Mouse (Mus musculus) forebrain, embryonic 14.5 days (tissue): ENCODE measurements at regions not wholly inside any gene's neighbourhood (a gene's known extent, or its start where the extent isn't known, plus 50 kb on each side); places are given as distances from the start of the nearest gene placed in this dataset.

ENCODE experiments used
- ATAC-seq: fragments of 200-750 bp; cut with Nextera tagmentation; 2 replicates; pipeline ENCODE4 v1.8.0; 2017; ENCODE audit warnings: mild to moderate bottlenecking, moderate library complexity
- DNase-seq: peaks from one replicate; pipeline ENCODE4 v3.0.0-alpha.2; 2015; ENCODE audit warnings: low spot score
- H3K27ac ChIP-seq: fragments of 300-500 bp; sonication (generic); 2 replicates; pipeline ENCODE4 v1.5.1; 2014; ENCODE audit warnings: low read depth, mild to moderate bottlenecking, control low read depth, low read length, moderate library complexity
- H3K27me3 ChIP-seq: fragments of 300-500 bp; sonication (generic); replicated peaks from 2 replicates; pipeline ENCODE4 v1.6.1; 2014; ENCODE audit warnings: low read length, control low read depth, mixed read lengths; ENCODE audit not compliant: control insufficient read depth, insufficient read depth
- H3K36me3 ChIP-seq: fragments of 300-500 bp; sonication (generic); 2 replicates; pipeline ENCODE4 v1.6.1; 2014; ENCODE audit warnings: low read length, control low read depth; ENCODE audit not compliant: control insufficient read depth, insufficient read depth
- H3K4me1 ChIP-seq: fragments of 300-500 bp; sonication (generic); 2 replicates; pipeline ENCODE4 v1.6.1; 2014; ENCODE audit warnings: antibody characterized with exemption, low read length, control low read depth; ENCODE audit not compliant: control insufficient read depth, insufficient read depth
- H3K4me2 ChIP-seq: fragments of 300-500 bp; sonication (generic); 2 replicates; pipeline ENCODE4 v1.6.1; 2014; ENCODE audit warnings: mild to moderate bottlenecking, control low read depth, low read length
- H3K4me3 ChIP-seq: fragments of 300-500 bp; sonication (generic); 2 replicates; pipeline ENCODE4 v1.5.1; 2014; ENCODE audit warnings: low read depth, low read length, control low read depth
- H3K9ac ChIP-seq: fragments of 300-500 bp; sonication (generic); 2 replicates; pipeline ENCODE4 v1.6.1; 2014; ENCODE audit warnings: mild to moderate bottlenecking, low read length, control low read depth, moderate library complexity
- H3K9me3 ChIP-seq: fragments of 300-500 bp; sonication (generic); replicated peaks from 2 replicates; pipeline ENCODE4 v1.6.1; 2016; ENCODE audit warnings: low read length, control low read depth, mixed read lengths; ENCODE audit not compliant: control insufficient read depth
- WGBS: fragments of 180-500 bp; shearing (Covaris S2); extraction: QIAGEN DNeasy Blood & Tissue Kit; methylation state at CpG from one replicate; pipeline ENCODE4 v1.1.7; 2014; 5-methylcytosine and 5-hydroxymethylcytosine counted together

DNA sequence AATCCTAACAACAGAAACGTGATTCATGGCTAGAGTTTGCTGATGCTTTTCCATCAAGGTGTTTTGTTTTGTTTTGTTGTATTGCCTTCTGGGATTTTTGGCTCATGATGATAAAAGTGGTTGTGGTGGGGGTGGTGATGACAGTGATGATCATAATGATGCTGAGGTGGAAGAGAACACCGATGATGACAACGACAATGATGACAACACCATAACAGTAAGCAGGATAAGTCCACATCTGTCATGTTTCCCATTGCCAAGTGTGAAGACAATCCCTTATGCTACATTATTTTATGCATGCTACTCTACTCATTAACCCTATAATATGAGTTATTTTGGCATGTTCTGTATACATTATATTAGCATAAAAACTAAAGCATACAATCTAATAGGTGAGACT lies 477.0 kb downstream of the Trhde start:
- Histone ChIP-seq H3K4me3 (no peak overlapping the region), H3K9ac (no peak overlapping the region), H3K27ac (no peak overlapping the region), H3K4me2 (no peak overlapping the region), H3K9me3 (no peaks in the 10 kb centered on the region), H3K27me3 (no peaks in the 10 kb centered on the region), H3K36me3 (no peaks in the 10 kb centered on the region), H3K4me1 (no peaks in the 10 kb centered on the region)
- ATAC-seq (peak; percentile 61), DNase-seq (peak; percentile 30)
- 69% methylated on average over 3 of the region's 3 CpGs for WGBS

DNA sequence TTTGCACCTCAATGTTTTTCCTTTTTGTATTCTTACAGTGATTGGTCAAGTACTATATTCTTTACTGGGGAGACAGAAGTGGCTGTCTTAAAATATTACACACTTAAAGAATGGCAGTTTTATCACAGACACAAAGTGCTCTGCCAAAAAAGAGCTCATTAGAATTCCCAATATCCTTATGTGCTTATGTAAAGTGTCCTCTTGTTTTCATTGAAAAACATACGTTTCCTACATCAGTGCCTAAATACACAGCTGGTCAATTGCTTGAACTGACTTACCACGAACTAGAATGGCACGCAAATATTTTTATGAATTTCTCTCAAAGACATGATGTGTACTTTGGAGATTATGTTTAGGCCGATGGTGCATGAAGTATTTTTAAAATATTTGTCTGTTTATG lies 480.6 kb downstream of the Trhde start:
- DNase-seq (peak; percentile 44), ATAC-seq (peak; percentile 71; the same call in 1 of the 2 replicates)
- 74% methylated on average over 4 of the region's 4 CpGs for WGBS
- H3K27me3 ChIP-seq: no peaks in the 10 kb centered on the region
- no peaks in the 10 kb centered on the region for H3K36me3 ChIP-seq
- no peaks in the 10 kb centered on the region for H3K9me3 ChIP-seq
- no peaks in the 10 kb centered on the region for H3K4me1 ChIP-seq
- H3K27ac ChIP-seq: no peak overlapping the region
- no peak overlapping the region for H3K9ac ChIP-seq
- no peak overlapping the region for H3K4me3 ChIP-seq
- no peak overlapping the region for H3K4me2 ChIP-seq

DNA sequence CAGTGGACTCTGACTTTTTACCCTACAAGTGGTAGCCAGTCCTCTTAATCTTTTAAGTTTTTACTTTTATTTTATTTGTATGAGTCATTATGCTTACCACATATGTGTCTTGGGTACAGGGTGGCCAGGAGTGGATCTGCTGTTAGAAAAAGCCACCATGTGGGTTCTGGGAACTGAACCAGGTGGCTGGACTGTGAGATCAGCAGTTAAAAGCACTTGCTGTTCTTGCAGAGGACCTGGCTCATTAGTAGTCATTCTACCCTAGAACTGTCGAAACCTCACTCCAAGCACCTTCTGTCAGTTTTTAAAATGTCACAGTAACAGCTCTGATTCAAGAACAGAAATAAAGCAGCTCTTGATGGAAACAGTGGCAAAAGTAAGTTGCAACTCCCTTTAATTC lies 483.6 kb downstream of the Trhde start:
- Histone ChIP-seq H3K9ac (no peak overlapping the region), H3K36me3 (no peaks in the 10 kb centered on the region), H3K27me3 (no peaks in the 10 kb centered on the region), H3K9me3 (no peaks in the 10 kb centered on the region), H3K4me3 (no peak overlapping the region), H3K4me2 (no peak overlapping the region), H3K4me1 (no peaks in the 10 kb centered on the region), H3K27ac (no peak overlapping the region)
- ATAC-seq (no peak), DNase-seq (peak; percentile 4)
- 56% methylated on average over 1 of the region's 1 CpGs for WGBS
